ENCODE assay signal across 4 mouse cellular contexts in genomic region chr3:3961821-3962220, GRCm38 (mm10).
DNase-seq lines count a peak whose midpoint lies in the region; TF ChIP-seq lines count a peak whose summit lies in the region.
"Not testable (repeated sequence)": the region's sequence is repeated elsewhere in the genome, so short reads cannot be mapped to it uniquely, and the experiment has no call there.

No protein-coding gene starts in this region.

- H3K4me3 ChIP-seq in ES-Bruce4 (ENCODE audit: low read depth, low read length) = not testable (repeated sequence)

- H3K36me3 ChIP-seq in ES-Bruce4 (ENCODE audit: control insufficient read depth, insufficient read depth, low read length, poor library complexity, severe bottlenecking) = not testable (repeated sequence)

- not testable (repeated sequence) for H3K27me3 ChIP-seq in ES-Bruce4 (ENCODE audit: control insufficient read depth, insufficient read depth, low read length, poor library complexity, severe bottlenecking)

- peaks cover 42% of the 10 kb centered on the region for H3K9me3 ChIP-seq in ES-Bruce4 (replicated peaks; ENCODE audit: control insufficient read depth, insufficient read depth, low read length, poor library complexity, severe bottlenecking)

- TF ChIP-seq POLR2A in ES-Bruce4 (IDR thresholded peaks at IDR 0.05; ENCODE audit: insufficient read depth, low read length) = not testable (repeated sequence)

- H3K9ac ChIP-seq in ES-Bruce4 (ENCODE audit: low read depth, poor library complexity, severe bottlenecking) = not testable (repeated sequence)

- DNase-seq in ES-CJ7 (ENCODE audit: low read depth, low spot score) = peak; percentile 68
- peak; percentile 78 for DNase-seq in R1 (ENCODE audit: low read depth, low spot score)
- peak; percentile 55 for DNase-seq in ZHBTc4 (ENCODE audit: low read depth, low spot score)

- TF ChIP-seq CTCF in ES-Bruce4 (IDR thresholded peaks at IDR 0.05; ENCODE audit: low read depth, low read length) = not testable (repeated sequence)

- H3K4me1 ChIP-seq in ES-Bruce4 (ENCODE audit: control insufficient read depth, insufficient read depth, low read length) = not testable (repeated sequence)

- H3K27ac ChIP-seq in ES-Bruce4 (ENCODE audit: insufficient read depth, low read length) = peak overlapping the region; percentile 57

- TF ChIP-seq EP300 in ES-Bruce4 (IDR thresholded peaks at IDR 0.05; ENCODE audit: insufficient read depth, low read depth, low read length) = not testable (repeated sequence)
